Mouse (Mus musculus) c-Kit-negative CD71-positive TER-119-positive erythroid progenitor cells, embryonic 14.5 days (primary cell): ENCODE data around the gene Gps2.

ENCODE experiments used
- DNase-seq: peaks from one replicate; pipeline ENCODE4 v3.0.0-alpha.2; 2013; ENCODE audit warnings: low read depth, low spot score

Gps2 gene

DNA sequence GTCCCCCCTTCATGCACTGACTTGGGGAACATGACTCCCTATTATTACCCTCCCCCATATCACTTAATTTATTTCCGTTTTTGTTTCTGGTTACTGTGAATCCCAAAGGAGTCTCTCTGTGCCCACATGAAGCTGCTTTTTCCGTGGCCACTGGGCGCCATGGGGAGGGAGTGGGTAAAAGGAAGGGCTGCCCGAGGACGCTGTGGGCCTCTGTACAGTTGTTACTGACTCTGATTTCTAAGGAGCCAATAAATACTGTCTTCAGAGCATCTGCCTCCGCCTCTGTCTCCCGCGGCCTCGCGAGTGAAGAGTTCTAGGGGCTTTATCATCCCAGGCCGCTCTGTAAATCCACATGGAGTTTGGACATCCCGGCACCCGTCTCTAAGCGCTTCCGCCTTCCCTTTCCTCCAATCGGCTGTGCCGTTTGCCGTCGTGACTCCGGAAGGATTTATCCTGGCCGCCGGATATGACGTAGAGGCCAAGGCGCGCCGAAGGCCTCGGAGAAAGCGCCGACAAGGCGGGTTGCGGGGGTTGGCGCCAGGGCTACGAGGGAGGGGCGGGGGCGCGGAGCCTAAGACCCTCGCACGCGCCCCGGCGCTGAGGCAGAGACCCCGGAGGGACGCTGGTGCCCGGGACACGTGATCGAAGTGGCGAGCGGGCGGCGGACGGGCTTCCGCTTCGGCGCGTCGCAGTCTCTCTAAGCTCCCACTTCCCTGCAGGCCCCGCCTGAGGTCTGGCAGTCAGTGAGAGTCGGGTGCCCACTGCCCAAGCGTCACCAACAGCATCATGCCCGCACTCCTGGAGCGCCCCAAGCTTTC, at the start of gene Gps2:
TSS of gene Gps2 (plus strand) at position 335 of the 818 bp plus-strand sequence.
- peak; percentile 86 for DNase-seq

DNA sequence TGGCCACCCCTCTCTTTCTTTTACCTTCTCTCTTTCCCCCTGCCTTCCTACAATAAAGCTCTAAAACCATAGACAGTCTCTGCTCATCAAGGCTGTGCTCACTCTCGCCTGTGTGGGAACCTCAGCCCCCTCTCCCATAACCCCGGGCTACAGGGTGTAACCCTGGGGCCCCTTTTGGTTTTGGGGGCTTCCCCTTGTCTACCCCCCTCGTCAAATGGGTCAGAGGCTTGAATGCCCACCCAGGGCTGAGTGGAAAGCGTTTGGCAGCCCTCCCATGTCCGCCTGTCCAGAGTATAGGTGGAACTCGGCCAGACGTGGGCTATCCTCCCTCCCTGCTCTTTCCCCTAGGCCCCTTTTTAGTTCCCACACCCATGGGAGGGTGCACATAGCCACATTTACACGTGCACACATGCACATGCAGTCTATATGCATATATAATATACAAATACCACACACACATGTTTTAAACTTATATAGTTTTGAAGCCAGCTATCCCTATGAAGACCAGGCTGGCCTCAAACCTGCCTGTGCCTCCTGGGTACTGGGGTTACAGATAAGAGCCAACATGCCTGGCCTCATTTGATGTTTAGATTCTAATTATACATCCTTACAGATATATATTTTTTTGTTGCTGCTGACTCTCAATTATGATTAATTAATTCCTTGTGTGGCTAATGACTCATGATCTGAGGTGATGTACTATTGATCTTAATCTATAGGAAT, 49.4 kb upstream of the Gps2 start:
- no peak for DNase-seq

DNA sequence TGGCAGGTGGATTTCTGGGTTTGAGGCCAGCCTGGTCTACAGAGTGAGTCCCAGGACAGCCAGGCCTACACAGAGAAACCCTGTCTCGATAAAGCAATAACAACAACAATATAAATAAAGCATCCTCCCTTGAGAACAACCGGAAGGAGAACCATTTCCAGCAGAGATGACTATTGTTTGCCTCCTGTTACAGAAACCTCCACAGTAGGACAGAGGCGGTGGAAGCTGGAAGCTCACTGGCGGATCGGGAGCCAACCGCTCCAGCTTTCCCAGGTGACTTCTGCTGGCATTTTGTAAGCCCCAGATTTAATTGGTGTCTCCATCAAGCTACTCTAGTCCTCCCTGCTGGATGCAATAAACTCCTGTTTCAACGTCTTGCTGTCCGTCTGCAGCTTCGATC, 48.1 kb upstream of the Gps2 start:
- DNase-seq: no peak

DNA sequence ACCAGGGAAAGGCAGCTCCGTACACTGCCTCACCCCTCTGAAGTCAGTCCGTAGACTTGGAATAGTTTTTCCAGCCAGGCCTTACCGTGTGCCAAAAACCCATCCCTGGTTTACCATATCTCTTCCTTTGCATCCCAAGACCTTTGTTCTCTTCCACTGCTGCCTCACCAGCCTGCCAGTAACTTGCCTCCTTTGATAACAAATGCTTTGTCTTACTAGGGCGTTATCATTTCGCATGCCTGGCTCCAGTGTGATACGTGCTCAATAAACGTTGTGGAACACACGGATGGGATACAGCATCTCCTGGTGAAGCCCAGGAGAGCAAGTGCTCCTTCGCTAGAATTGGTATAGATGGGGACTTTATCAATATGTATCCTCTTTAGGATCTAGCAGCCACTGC, 46.4 kb upstream of the Gps2 start:
- no peak for DNase-seq

DNA sequence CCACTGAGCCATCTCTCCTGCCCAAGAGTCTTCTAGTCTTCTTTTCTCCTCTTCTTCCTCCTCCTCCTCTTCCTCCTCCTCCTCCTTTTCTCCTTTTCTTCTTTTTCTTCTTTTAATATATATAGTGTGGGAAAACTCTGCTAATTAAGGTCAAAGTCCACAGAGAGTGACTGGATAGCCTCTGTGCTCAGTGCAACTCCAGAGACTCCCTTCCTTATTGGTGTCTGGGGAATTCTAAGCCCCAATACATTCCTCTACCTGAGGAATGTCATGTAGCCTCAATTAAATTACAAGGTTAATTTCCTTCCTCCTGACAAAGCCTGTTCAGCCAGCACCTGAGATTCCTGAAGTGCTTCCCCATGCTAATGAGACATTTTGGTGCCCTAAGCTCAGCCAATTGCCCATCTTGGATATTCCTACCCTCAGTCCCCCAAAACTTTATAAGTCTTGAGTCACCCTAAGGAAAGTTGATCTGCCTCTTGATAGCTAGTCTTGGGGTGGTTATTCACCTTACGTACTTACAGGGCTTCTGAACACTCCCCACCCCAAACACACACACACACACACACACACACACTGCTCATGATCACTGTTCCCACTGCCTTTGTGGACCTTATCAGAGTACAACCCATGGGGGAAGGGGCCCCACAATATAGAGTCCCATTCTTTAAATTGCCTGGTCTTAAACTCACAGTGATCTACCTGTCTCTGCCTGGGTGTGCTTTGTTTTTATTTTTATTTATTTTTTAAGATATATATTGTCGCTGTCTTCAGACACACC, 43.2 kb upstream of the Gps2 start:
- no peak for DNase-seq

DNA sequence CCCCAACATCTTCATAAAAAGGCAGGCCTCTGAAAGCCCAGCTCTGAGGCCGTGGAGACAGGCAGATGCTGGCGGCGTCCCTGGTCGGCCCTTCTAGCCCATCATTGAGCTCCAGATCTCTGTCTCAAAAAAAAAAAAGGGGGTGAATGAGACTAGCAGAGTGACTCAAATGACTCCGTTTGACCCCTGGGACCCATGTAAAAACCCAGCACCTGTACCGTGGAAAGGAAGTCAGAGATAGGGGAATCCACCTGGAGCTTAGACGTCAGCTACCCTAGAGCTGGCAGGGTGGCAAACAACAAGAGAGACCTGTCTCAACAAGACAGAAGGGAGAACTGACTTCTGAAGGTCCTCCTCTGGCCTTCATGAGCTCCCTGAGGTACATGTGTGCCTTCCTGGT, 41.9 kb upstream of the Gps2 start:
- DNase-seq: no peak

GRCm38 (mm10) chr11:69872451-69872850, 41.2 kb upstream of the Gps2 start:
- no peak for DNase-seq

GRCm38 (mm10) chr11:69876186-69876585, 37.5 kb upstream of the Gps2 start:
- DNase-seq: no peak

GRCm38 (mm10) chr11:69876867-69877266, 36.8 kb upstream of the Gps2 start:
- peak; percentile 79 for DNase-seq

- no peak for DNase-seq
These were observed 35.8 kb upstream of the Gps2 start, which contains the start of gene Tmem95 for GRCm38 (mm10) chr11:69877878-69878277. Gene Tmem95 (minus strand): TSS chr11:69878018.

GRCm38 (mm10) chr11:69878399-69878798, 35.3 kb upstream of the Gps2 start:
- no peak for DNase-seq

GRCm38 (mm10) chr11:69878952-69879351, 34.7 kb upstream of the Gps2 start:
- DNase-seq: no peak

GRCm38 (mm10) chr11:69879711-69880110, 34.0 kb upstream of the Gps2 start:
- DNase-seq: no peak

DNA sequence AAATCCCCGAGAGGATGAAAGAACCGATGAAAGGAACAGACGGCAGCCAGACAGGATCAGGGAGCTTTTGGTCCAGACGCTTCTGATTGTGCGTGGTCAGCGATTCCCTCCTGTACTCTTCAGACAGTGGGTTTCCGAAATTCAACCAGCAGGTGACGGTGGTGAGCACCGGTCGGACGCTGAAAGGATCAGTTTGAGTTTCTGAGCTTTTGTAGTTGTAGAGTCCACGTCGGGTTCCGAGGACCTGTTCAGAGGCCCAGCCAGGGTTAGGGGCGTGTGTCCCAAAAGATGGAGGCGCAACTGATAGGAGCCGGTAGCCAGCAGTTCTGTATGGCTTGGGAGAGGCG, 33.2 kb upstream of the Gps2 start:
- no peak for DNase-seq

DNA sequence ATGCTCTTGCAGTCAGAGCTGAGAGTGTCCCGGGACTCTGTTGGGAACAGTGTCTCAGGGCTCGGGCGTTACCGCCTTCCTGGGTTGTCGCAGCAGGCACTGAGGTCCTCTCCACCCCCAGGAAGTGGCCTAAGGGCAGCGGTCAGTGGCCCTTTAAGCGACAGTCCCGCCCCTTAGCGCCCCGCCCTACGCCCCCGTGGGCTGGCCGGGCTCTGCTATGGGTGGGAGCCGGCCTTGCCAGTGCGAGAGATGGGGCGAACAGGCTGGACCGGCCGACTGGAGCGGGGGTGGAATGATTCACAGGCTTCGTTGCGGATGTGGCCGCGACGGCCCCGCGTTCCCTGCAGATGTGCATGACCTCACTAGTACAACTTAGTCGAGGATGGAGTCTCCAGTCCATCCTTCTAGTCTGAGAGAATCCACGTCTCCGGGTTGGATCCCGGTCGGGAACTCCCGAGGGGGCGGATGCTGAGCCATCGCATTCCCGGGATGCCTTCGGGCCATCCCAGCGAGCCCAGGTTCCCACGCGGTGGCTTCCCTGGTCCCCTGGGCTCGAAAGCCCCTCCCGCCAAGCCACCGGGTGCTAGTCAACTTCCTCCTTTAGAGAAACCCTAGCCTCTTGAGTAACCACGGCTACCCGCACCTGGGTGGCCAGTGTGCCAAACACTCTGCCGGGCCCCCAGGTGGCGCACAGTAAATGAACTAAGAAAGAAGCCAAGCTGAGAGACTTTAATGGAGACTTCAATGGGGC, 32.7 kb upstream of the Gps2 start, which contains the start of gene Kctd11:
TSS of gene Kctd11 (minus strand) at position 554 of the 751 bp plus-strand sequence.
- DNase-seq: no peak

- DNase-seq: no peak
These were observed 31.7 kb upstream of the Gps2 start for GRCm38 (mm10) chr11:69881787-69882670.

GRCm38 (mm10) chr11:69883066-69883465, 30.6 kb upstream of the Gps2 start:
- DNase-seq: no peak

- no peak for DNase-seq
These were observed 30.0 kb upstream of the Gps2 start for GRCm38 (mm10) chr11:69883527-69884151.

DNA sequence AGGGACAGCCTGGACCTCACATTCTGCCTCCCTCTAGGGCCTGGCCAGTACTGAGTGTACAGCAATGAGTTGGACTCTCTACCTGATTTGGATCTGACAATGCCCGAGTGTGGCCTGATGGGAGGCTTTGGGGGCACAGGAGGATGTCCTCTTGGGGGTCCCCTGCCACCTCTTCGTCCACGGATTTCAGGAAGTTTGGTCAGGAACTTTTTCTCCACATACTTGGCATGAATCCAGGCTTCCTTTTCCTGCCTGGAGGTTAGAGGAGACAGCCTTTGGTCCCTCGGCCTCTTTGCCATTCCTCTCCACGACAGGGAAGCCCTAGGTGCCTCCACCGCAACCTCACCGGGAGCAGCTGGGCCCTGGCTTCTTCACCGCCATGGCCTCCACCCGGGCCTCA, 29.4 kb upstream of the Gps2 start:
- no peak for DNase-seq

DNA sequence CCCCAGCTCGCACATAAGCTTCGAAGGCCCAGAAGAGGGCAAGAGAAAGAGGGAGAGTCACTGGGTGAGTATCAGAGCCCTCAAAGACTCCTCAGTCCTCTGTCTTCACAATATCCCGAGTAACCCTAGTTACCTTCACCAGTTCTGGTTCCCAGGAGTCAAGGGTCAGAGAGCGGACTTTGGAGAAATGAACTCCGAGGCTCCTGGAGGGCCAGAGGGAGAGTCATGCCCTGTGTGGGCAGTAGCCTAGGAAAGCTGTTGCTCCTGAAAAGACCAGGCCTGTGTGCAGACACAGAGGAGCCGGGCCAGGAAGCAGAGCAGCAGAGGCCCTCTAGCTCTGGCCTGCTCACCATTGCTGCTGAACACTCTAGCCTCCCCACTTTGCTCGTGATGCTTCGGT, 29.0 kb upstream of the Gps2 start:
- no peak for DNase-seq
